Mouse (Mus musculus): Measurements from ENCODE around the gene Myrip.

DNA sequence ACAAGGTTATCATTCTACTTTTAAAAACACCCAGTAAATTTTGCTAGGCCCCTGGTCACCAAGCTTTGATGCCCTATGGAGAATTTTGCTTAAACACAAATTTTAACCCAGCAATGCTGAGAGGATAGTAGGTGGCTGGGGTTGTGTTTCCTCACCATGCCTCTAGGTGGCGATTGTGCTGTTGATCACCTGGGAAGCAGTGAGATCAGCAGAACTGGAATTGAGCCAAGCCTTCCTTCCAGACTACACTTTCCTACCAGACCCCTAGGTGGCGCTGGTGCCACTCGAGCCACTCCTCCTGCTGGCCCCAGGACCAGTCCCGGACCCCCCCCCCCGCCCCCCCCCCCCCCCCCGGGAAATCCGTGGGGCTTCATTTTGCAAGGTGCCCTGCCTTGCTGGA is 114.2 kb downstream of the Myrip start:
- peak; percentile 69 for TF ChIP-seq CTCF (IDR thresholded peaks at IDR 0.05; ENCODE audit: borderline replicate concordance, extremely low read depth, insufficient read depth, insufficient read length)
- TF ChIP-seq POLR2A (IDR thresholded peaks at IDR 0.05; ENCODE audit: borderline replicate concordance, extremely low read depth, insufficient read depth, insufficient read length, poor library complexity, severe bottlenecking): no peak

Data from brain, embryonic 14.5 days (tissue).